Mouse (Mus musculus): ENCODE measurements around the gene Leprot. TPM values are rescaled to one million over a fixed set of nuclear protein-coding genes. Genes with fewer than 3 reads are reported as not detected.

Gene Leprot
- total and polyA plus RNA-seq, 3 experiments: 51.5 to 51.7 TPM; not detected in 1

- Histone ChIP-seq H3K27ac (ENCODE audit: control insufficient read depth, low read depth, low read length) (no peak overlapping the region), H3K4me3 (ENCODE audit: control insufficient read depth in 1 of 2, insufficient read depth in 1 of 2, low read depth in 2 of 2, low read length in 2 of 2) (no peak overlapping the region), H3K9me3 (replicated peaks; ENCODE audit: insufficient read depth, low read length) (no peaks in the 10 kb centered on the region), H3K4me1 (ENCODE audit: control insufficient read depth in 1 of 2, insufficient read depth in 2 of 2, low read length in 2 of 2) (no peaks in the 10 kb centered on the region), H3K9ac (ENCODE audit: control insufficient read depth, low read depth, low read length, poor library complexity, severe bottlenecking) (no peak overlapping the region), H3K36me3 (ENCODE audit: control insufficient read depth in 1 of 2, insufficient read depth in 2 of 2, low read length in 2 of 2) (peaks cover 0 to 6% of the 10 kb centered on the region in 2 experiments; a peak in 1 of 4 replicates), H3K27me3 (ENCODE audit: control insufficient read depth in 1 of 2, insufficient read depth in 2 of 2, low read length in 2 of 2) (no peaks in the 10 kb centered on the region), H3K79me2 (ENCODE audit: control insufficient read depth, insufficient read depth, low read length, poor library complexity) (no peaks in the 10 kb centered on the region)
- TF ChIP-seq ZC3H11A (IDR thresholded peaks at IDR 0.05; ENCODE audit: low read depth, low read length) (peak; percentile 51), SMC3 (IDR thresholded peaks at IDR 0.05; ENCODE audit: low read depth, low read length) (peak; percentile 82), POLR2A (IDR thresholded peaks at IDR 0.05; ENCODE audit: control insufficient read depth in 1 of 2, insufficient read depth in 1 of 2, low read depth in 1 of 2, low read length in 2 of 2, poor library complexity in 1 of 2) (no peak), RCOR1 (IDR thresholded peaks at IDR 0.05; ENCODE audit: low read depth, low read length) (no peak), NRF1 (IDR thresholded peaks at IDR 0.05; ENCODE audit: insufficient read depth, low read depth, low read length, poor library complexity, severe bottlenecking) (no peak), HCFC1 (IDR thresholded peaks at IDR 0.05; ENCODE audit: low read depth, low read length) (0 out of 2 replicates have a peak, but pooled peaks have one; percentile 18), RAD21 (IDR thresholded peaks at IDR 0.05; ENCODE audit: low read depth, low read length) (peak; percentile 53), CTCF (IDR thresholded peaks at IDR 0.05 in 2 of 3, conservative IDR thresholded peaks at IDR 0.05 in 1 of 3; ENCODE audit: control insufficient read depth in 1 of 3, insufficient read depth in 1 of 3, low read depth in 2 of 3, low read length in 3 of 3, poor library complexity in 1 of 3, severe bottlenecking in 1 of 3) (peak; percentile 72 to 82 (median 77)), MYC (IDR thresholded peaks at IDR 0.05; ENCODE audit: low read depth, low read length) (no peak), POLR2AphosphoS2 (IDR thresholded peaks at IDR 0.05; ENCODE audit: low read length) (no peak), MYB (IDR thresholded peaks at IDR 0.05; ENCODE audit: low read depth, low read length) (no peak), USF2 (IDR thresholded peaks at IDR 0.05; ENCODE audit: borderline replicate concordance in 1 of 2, insufficient read depth in 1 of 2, low read depth in 1 of 2, low read length in 2 of 2) (no peak)
- peak; percentile 72 for DNase-seq (ENCODE audit: low read depth, low spot score)
Measured at GRCm38 (mm10) chr4:101664160-101664750, 16.7 kb downstream of the Leprot start.

GRCm38 (mm10) chr4:101664766-101665165, 17.2 kb downstream of the Leprot start:
- H3K9me3 ChIP-seq (replicated peaks; ENCODE audit: insufficient read depth, low read length): no peaks in the 10 kb centered on the region
- H3K79me2 ChIP-seq (ENCODE audit: control insufficient read depth, insufficient read depth, low read length, poor library complexity): no peaks in the 10 kb centered on the region
- no peak overlapping the region for H3K27ac ChIP-seq (ENCODE audit: control insufficient read depth, low read depth, low read length)
- TF ChIP-seq USF2 (IDR thresholded peaks at IDR 0.05; ENCODE audit: borderline replicate concordance in 1 of 2, insufficient read depth in 1 of 2, low read depth in 1 of 2, low read length in 2 of 2) (no peak), BHLHE40 (IDR thresholded peaks at IDR 0.05; ENCODE audit: borderline replicate concordance, low read depth, low read length) (no peak), ZNF384 (IDR thresholded peaks at IDR 0.05; ENCODE audit: low read depth, low read length) (no peak)
- DNase-seq (ENCODE audit: low read depth, low spot score): no peak
- peaks cover 0 to under 1% of the 10 kb centered on the region in 2 experiments; a peak in 1 of 4 replicates for H3K36me3 ChIP-seq (ENCODE audit: control insufficient read depth in 1 of 2, insufficient read depth in 2 of 2, low read length in 2 of 2)
- no peak overlapping the region for H3K9ac ChIP-seq (ENCODE audit: control insufficient read depth, low read depth, low read length, poor library complexity, severe bottlenecking)
- H3K4me3 ChIP-seq (ENCODE audit: control insufficient read depth in 1 of 2, insufficient read depth in 1 of 2, low read depth in 2 of 2, low read length in 2 of 2): no peak overlapping the region
- H3K27me3 ChIP-seq (ENCODE audit: control insufficient read depth in 1 of 2, insufficient read depth in 2 of 2, low read length in 2 of 2): no peaks in the 10 kb centered on the region
- no peaks in the 10 kb centered on the region for H3K4me1 ChIP-seq (ENCODE audit: control insufficient read depth in 1 of 2, insufficient read depth in 2 of 2, low read length in 2 of 2)

Measured in MEL (cell line).